Mouse (Mus musculus) forebrain, postnatal 0 days (tissue): ENCODE measurements around the gene Tpcn1. TPM values are rescaled to one million over a fixed set of nuclear protein-coding genes. Genes with fewer than 3 reads are reported as not detected.

Source experiments
- ATAC-seq: fragments of 200-750 bp; cut with Nextera tagmentation; 2 replicates; pipeline ENCODE4 v1.8.0; 2017; ENCODE audit warnings: mild to moderate bottlenecking, moderate library complexity
- DNase-seq: peaks from one replicate; pipeline ENCODE4 v3.0.0-alpha.2; 2015
- H3K27ac ChIP-seq: fragments of 300-500 bp; sonication (generic); 2 replicates; pipeline ENCODE4 v1.5.1; 2014; ENCODE audit warnings: low read depth, mild to moderate bottlenecking, antibody characterized with exemption, low read length, moderate library complexity, mixed read lengths
- H3K27me3 ChIP-seq: fragments of 300-500 bp; sonication (generic); 2 replicates; pipeline ENCODE4 v1.6.1; 2014; ENCODE audit warnings: mild to moderate bottlenecking, low read length, mixed read lengths; ENCODE audit not compliant: insufficient read depth
- H3K36me3 ChIP-seq: fragments of 300-500 bp; sonication (generic); 2 replicates; pipeline ENCODE4 v1.6.1; 2014; ENCODE audit warnings: mild to moderate bottlenecking, moderate library complexity; ENCODE audit not compliant: insufficient read depth
- H3K4me1 ChIP-seq: fragments of 300-500 bp; sonication (generic); 2 replicates; pipeline ENCODE4 v1.6.1; 2014; ENCODE audit warnings: antibody characterized with exemption; ENCODE audit not compliant: insufficient read depth
- H3K4me2 ChIP-seq: fragments of 300-500 bp; sonication (generic); 2 replicates; pipeline ENCODE4 v1.6.1; 2014; ENCODE audit warnings: low read depth, mild to moderate bottlenecking, moderate library complexity
- H3K4me3 ChIP-seq: fragments of 300-500 bp; sonication (generic); 2 replicates; pipeline ENCODE4 v1.5.1; 2014; ENCODE audit warnings: low read depth, low read length, mixed read lengths
- H3K9ac ChIP-seq: fragments of 300-500 bp; sonication (generic); 2 replicates; pipeline ENCODE4 v1.6.1; 2014; ENCODE audit warnings: mild to moderate bottlenecking
- H3K9me3 ChIP-seq: fragments of 300-500 bp; sonication (generic); 2 replicates; pipeline ENCODE4 v1.6.1; 2016; ENCODE audit warnings: low read length
- CTCF ChIP-seq: sonication (generic); IDR thresholded peaks from 2 replicates; pipeline ENCODE4 v1.5.1; 2016; ENCODE audit warnings: antibody characterized with exemption, control low read depth, low read depth
- WGBS: fragments of 180-500 bp; shearing (Covaris S2); extraction: QIAGEN DNeasy Blood & Tissue Kit; methylation state at CpG from one replicate; pipeline ENCODE4 v1.1.7; 2014; 5-methylcytosine and 5-hydroxymethylcytosine counted together
- polyA plus RNA-seq: library from polyadenylated mRNA; unstranded; fragments of >200 nt; fragmentation: Nextera tagmentation; extraction: Ambion mirVana; gene quantifications from 2 replicates; pipeline ENCODE4 v1.2.1, GENCODE M21; 2015
- total RNA-seq: library from RNA; depleted of rRNA; stranded (reverse); fragments of >200 nt; gene quantifications from 2 replicates; pipeline ENCODE4 v1.2.3, GENCODE M21; 2014

The Tpcn1 gene
- total and polyA plus RNA-seq, 2 experiments from 2014 or later = 11.1 to 14.3 TPM

DNA sequence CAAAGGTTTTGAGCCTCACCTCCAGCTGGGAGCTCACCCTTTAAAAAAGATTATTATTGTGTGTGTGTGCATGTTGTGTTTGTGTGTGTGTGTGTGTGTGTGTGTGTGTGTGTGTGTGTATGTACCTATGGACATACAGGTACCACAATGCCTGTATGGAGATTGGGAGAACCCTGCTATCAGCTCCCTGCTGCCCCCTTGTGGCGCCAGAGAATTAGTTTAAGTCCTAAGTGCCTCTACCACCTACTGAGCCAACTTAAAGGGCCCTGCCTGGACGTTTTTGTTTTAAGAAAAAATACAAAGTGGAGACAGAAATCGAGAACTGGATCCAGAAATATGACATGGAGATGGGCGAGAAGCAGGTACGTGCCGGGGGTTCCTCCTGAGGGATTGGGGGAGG is 16.4 kb upstream of the Tpcn1 start:
- Histone ChIP-seq H3K4me1 (no peaks in the 10 kb centered on the region), H3K27me3 (no peaks in the 10 kb centered on the region), H3K4me3 (peak overlapping the region; percentile 41), H3K27ac (peak overlapping the region; percentile 79), H3K9me3 (no peaks in the 10 kb centered on the region), H3K36me3 (no peaks in the 10 kb centered on the region), H3K4me2 (peak overlapping the region; percentile 65), H3K9ac (peak overlapping the region; percentile 58; the same call in 1 of the 2 replicates)
- TF ChIP-seq CTCF = peak; percentile 86
- ATAC-seq (peak; percentile 53), DNase-seq (peak; percentile 87)
- WGBS = 3% methylated on average over 6 of the region's 6 CpGs

DNA sequence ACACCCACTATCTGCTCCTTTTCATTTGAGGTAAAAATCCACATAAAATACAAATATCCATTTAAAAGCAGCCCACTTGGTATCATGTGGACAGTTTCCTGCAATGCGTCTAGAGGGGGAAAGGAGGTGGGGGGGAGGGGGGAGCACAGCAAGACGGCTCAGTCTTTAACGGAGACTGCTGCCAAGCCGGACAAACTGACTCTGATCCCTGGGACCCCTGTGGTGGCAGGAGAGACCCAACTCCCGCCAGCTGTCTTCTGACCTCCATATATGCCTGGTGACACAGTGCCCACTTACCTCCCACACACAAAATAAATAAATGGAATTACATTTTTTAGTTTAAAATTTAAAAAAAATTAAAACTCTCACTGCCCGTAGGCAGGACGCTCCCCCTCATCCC is 15.0 kb upstream of the Tpcn1 start:
- Histone ChIP-seq H3K9me3 (no peaks in the 10 kb centered on the region), H3K4me3 (no peak overlapping the region), H3K4me2 (no peak overlapping the region), H3K27ac (no peak overlapping the region), H3K27me3 (no peaks in the 10 kb centered on the region), H3K4me1 (no peaks in the 10 kb centered on the region), H3K36me3 (no peaks in the 10 kb centered on the region), H3K9ac (no peak overlapping the region)
- ATAC-seq (no peak), DNase-seq (no peak)
- TF ChIP-seq CTCF = no peak
- WGBS = 60% methylated on average over 7 of the region's 7 CpGs

DNA sequence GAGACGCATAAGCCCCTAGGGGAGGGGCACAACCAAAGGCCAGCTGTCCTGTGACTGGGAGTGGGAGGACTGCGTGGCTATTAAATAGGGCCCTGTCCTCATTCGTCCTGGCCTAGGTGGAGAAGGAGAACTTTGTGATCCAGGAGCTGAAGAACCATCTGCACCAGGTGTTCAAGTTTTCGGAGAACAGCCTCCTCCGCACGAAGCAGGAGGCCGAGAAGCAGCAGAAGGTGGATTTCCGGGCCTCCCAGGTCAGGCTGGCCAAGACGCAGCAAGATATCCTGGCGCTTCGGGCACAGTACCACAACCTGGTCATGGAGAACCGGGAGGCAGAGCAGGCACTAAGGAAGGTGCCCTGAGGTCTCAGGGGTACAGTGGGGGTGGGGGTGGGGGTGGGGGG is 13.7 kb upstream of the Tpcn1 start:
- no peak overlapping the region for H3K27ac ChIP-seq
- H3K4me3 ChIP-seq = no peak overlapping the region
- no peaks in the 10 kb centered on the region for H3K9me3 ChIP-seq
- DNase-seq = no peak
- H3K36me3 ChIP-seq = no peaks in the 10 kb centered on the region
- no peak overlapping the region for H3K4me2 ChIP-seq
- WGBS = 94% methylated on average over 12 of the region's 12 CpGs
- ATAC-seq = no peak
- no peak for TF ChIP-seq CTCF
- no peak overlapping the region for H3K9ac ChIP-seq
- H3K27me3 ChIP-seq = no peaks in the 10 kb centered on the region
- H3K4me1 ChIP-seq = no peaks in the 10 kb centered on the region

DNA sequence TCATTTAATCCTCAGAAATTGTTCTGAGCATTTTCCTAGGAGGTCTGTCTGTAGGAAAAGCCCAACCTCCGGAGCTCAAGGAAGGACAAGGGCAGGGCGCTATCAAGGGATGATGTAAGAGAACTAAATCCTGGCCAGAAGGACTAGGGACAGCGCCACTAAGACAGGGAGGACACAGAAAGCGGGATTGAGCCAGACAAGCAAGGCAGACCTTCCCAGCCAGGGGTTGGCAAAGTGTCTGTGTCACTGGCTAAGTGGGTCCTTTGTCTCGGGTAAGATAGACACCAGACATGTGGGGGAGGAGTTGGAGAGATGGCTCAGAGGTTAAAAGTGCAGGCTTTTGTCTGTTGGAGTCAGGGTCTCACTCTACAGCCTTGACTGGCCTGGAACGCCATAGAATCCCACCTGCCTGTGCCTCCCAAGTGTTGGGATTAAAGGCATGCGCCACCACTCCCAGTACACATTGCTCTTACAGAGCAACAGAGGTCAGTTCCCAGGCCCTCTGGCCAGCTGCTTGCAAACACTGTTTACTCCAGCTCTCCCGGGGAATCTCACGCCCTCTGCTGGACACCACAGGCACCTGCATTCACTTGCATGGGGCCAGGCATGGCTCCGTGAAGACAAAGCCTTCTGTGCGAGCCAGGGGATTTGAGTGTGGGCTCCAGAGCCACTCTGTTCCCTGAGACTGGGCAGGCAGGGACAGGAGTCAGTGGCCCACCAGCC is 12.6 kb upstream of the Tpcn1 start:
- 63% methylated on average over 11 of the region's 11 CpGs for WGBS
- Histone ChIP-seq H3K4me1 (no peaks in the 10 kb centered on the region), H3K4me2 (no peak overlapping the region), H3K27ac (no peak overlapping the region), H3K9me3 (no peaks in the 10 kb centered on the region), H3K9ac (no peak overlapping the region), H3K4me3 (no peak overlapping the region), H3K36me3 (no peaks in the 10 kb centered on the region), H3K27me3 (no peaks in the 10 kb centered on the region)
- DNase-seq (no peak), ATAC-seq (no peak)
- TF ChIP-seq CTCF = peak; percentile 60

DNA sequence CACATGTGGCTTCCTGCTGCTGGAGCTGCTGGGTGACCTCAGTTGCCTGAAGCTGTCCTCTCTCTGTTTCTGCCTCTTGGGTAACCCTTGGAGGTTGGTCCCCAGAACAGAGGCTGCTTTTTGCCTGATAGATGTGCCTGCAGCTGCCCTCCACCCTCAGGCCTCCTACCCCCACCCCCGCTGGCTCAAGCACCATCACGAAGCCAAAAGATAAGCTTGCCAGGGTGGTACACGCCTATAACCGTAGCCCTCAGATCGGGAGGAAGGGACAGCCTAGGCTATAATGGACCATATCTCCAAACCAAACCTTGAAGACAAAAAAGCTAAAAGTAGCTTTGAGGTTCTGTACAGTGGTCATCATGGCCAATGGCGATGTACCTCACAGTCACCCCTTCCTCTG is 11.2 kb upstream of the Tpcn1 start:
- H3K9me3 ChIP-seq = no peaks in the 10 kb centered on the region
- no peak for DNase-seq
- H3K27ac ChIP-seq = no peak overlapping the region
- H3K4me1 ChIP-seq = no peaks in the 10 kb centered on the region
- no peak for ATAC-seq
- no peaks in the 10 kb centered on the region for H3K36me3 ChIP-seq
- no peak overlapping the region for H3K4me3 ChIP-seq
- H3K4me2 ChIP-seq = no peak overlapping the region
- TF ChIP-seq CTCF = no peak
- H3K27me3 ChIP-seq = no peaks in the 10 kb centered on the region
- WGBS = 95% methylated on average over 6 of the region's 6 CpGs
- no peak overlapping the region for H3K9ac ChIP-seq

DNA sequence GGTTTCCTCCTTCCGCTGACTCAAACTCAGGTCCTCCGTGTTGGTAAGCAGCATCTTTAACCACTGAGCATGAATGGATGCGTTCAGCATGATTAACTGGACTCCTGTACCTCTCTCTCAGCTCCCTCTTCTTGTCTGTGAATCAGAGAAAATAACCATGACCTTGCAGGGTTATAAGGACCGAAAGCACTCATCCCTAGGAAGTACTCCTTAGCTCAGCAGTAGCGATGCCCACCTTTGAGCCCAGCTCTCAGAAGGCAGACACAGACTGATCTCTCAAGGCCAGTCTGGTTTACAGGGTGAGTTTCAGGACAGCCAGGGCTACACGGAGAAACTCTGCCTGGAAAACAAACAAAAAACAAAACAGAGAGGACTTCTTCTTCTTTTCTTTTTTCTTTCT is 6.0 kb upstream of the Tpcn1 start:
- no peak overlapping the region for H3K4me2 ChIP-seq
- H3K9ac ChIP-seq = no peak overlapping the region
- H3K27ac ChIP-seq = no peak overlapping the region
- H3K4me3 ChIP-seq = no peak overlapping the region
- H3K4me1 ChIP-seq = no peaks in the 10 kb centered on the region
- no peaks in the 10 kb centered on the region for H3K36me3 ChIP-seq
- no peaks in the 10 kb centered on the region for H3K27me3 ChIP-seq
- DNase-seq (no peak), ATAC-seq (no peak)
- H3K9me3 ChIP-seq = no peaks in the 10 kb centered on the region
- TF ChIP-seq CTCF = no peak
- 85% methylated on average over 6 of the region's 6 CpGs for WGBS

DNA sequence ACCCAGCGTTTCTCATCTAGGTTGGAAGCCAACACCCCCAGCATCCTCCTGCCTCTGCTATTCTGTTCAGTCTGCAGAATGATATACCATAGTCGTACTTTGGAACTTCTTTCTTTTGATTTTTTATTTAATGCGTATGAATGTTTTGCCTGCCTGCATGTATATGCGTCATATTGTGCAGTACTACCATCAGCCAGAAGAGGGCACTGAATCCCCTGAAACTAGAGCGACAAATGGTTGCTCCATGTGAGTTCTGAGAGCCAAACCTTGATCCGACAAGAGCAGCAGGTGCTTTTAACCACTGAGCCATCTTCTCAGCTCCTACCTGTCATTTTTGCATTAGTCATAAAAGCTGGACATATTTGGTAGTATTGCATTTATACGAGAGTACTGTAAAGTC is 3.7 kb upstream of the Tpcn1 start:
- Histone ChIP-seq H3K9me3 (no peaks in the 10 kb centered on the region), H3K27ac (no peak overlapping the region), H3K9ac (no peak overlapping the region), H3K27me3 (no peaks in the 10 kb centered on the region), H3K4me2 (no peak overlapping the region), H3K4me1 (peaks cover 11% of the 10 kb centered on the region; the same call in 1 of the 2 replicates), H3K4me3 (no peak overlapping the region), H3K36me3 (no peaks in the 10 kb centered on the region)
- 78% methylated on average over 7 of the region's 7 CpGs for WGBS
- ATAC-seq = no peak
- DNase-seq = no peak
- peak; percentile 54 for TF ChIP-seq CTCF
